Mouse (Mus musculus) ES-E14 (cell line): Measurements from ENCODE around the gene Nav1.

Experiments
- CHD2 ChIP-seq: IDR thresholded peaks from 2 replicates; pipeline ENCODE4 v1.6.1; 2014; ENCODE audit warnings: mild to moderate bottlenecking, low read depth, low read length, inconsistent platforms
- HCFC1 ChIP-seq: IDR thresholded peaks from 2 replicates; pipeline ENCODE4 v1.6.1; 2012; ENCODE audit warnings: low read length, inconsistent platforms, borderline replicate concordance; ENCODE audit not compliant: insufficient read depth

GRCm38 (mm10) chr1:135574451-135575208 is 32.5 kb downstream of the Nav1 start:
- TF ChIP-seq CHD2 (no peak), HCFC1 (no peak)
